Mouse (Mus musculus): Measurements from ENCODE around the gene Nudt2. TPM values are rescaled to one million over a fixed set of nuclear protein-coding genes. Genes with fewer than 3 reads are reported as not detected.

Nudt2 gene
- polyA plus RNA-seq, 1 experiment from 2014 or later = 62.2 TPM

GRCm38 (mm10) chr4:41470684-41471383 is 5.9 kb downstream of the Nudt2 start:
- Histone ChIP-seq H3K27ac (peak overlapping the region; percentile 70), H3K27me3 (no peaks in the 10 kb centered on the region), H3K9me3 (replicated peaks) (no peaks in the 10 kb centered on the region), H3K9ac (no peak overlapping the region), H3K4me2 (0 out of 2 replicates have a peak overlapping the region, but pooled peaks have one; percentile 8), H3K4me1 (peaks cover 39% of the 10 kb centered on the region), H3K36me3 (ENCODE audit: poor library complexity, severe bottlenecking) (no peaks in the 10 kb centered on the region), H3K4me3 (no peak overlapping the region)
- WGBS = 11% methylated on average over 5 of the region's 5 CpGs
- ATAC-seq = peak; percentile 89

DNA sequence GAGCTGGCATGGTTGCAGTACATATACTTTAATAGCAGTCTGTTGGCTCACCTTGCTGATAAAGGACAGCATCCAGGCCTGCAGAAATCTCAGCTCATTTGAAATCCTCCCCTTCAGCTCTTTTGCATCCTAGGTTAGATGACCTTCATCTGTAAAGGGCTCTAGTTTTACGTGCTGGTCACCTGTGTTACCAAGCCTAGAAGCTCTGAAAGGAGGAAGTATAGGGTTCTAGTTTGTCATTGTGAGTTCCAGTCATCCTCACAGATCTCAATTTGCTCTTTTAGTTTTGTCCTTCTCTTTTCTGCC is 6.4 kb downstream of the Nudt2 start:
- no peak for ATAC-seq
- H3K4me2 ChIP-seq = 0 out of 2 replicates have a peak overlapping the region, but pooled peaks have one; percentile 8
- H3K9me3 ChIP-seq (replicated peaks) = no peaks in the 10 kb centered on the region
- H3K4me3 ChIP-seq = no peak overlapping the region
- H3K9ac ChIP-seq = no peak overlapping the region
- 80% methylated on average over 1 of the region's 1 CpGs for WGBS
- no peaks in the 10 kb centered on the region for H3K27me3 ChIP-seq
- peaks cover 37% of the 10 kb centered on the region for H3K4me1 ChIP-seq
- H3K36me3 ChIP-seq (ENCODE audit: poor library complexity, severe bottlenecking) = no peaks in the 10 kb centered on the region
- peak overlapping the region; percentile 70 for H3K27ac ChIP-seq

- Histone ChIP-seq H3K4me2 (no peak overlapping the region), H3K27ac (no peak overlapping the region), H3K4me3 (no peak overlapping the region), H3K9ac (no peak overlapping the region), H3K9me3 (replicated peaks) (no peaks in the 10 kb centered on the region), H3K36me3 (ENCODE audit: poor library complexity, severe bottlenecking) (peaks cover 26% of the 10 kb centered on the region), H3K27me3 (no peaks in the 10 kb centered on the region), H3K4me1 (peaks cover 9% of the 10 kb centered on the region)
- 89% methylated on average over 9 of the region's 9 CpGs for WGBS
- ATAC-seq = no peak
These were observed 12.8 kb downstream of the Nudt2 start for GRCm38 (mm10) chr4:41477648-41478160.

DNA sequence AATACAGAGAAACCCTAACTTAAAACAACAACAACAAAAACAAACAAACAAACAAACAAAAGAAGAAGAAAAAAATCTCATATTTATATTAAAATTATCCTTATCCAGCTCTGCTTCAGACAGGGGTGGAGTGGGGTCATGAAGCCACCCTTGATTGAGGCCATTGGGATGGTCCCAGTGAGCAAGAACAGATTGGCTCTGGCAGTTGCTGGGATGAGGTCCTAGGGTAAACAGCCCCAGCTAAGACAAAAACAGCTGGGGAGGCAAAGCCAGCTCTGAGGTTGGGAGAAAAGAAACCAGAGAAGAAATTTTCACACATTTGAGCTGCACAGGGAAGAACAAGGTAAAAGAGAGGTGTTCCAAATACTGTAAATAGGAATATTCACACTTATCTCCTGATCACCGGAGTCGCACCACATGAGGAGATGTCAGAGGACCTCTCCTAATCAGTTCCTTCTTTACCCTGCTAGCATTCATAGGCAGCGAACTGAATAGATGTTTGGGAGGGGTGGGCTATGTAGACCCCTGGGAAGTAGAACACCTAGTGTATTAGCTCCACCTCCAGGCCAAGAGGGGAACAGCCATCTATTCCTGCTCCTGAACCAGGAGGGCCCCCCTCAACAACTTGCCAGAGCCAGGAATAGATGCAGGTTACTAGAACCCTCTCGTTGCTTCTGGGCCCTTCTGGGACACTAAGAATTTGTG is 14.0 kb downstream of the Nudt2 start:
- Histone ChIP-seq H3K27ac (no peak overlapping the region), H3K4me1 (peaks cover 9% of the 10 kb centered on the region), H3K36me3 (ENCODE audit: poor library complexity, severe bottlenecking) (peaks cover 26% of the 10 kb centered on the region), H3K4me2 (no peak overlapping the region), H3K4me3 (no peak overlapping the region), H3K9ac (no peak overlapping the region), H3K9me3 (replicated peaks) (no peaks in the 10 kb centered on the region), H3K27me3 (no peaks in the 10 kb centered on the region)
- 67% methylated on average over 4 of the region's 4 CpGs for WGBS
- no peak for ATAC-seq

DNA sequence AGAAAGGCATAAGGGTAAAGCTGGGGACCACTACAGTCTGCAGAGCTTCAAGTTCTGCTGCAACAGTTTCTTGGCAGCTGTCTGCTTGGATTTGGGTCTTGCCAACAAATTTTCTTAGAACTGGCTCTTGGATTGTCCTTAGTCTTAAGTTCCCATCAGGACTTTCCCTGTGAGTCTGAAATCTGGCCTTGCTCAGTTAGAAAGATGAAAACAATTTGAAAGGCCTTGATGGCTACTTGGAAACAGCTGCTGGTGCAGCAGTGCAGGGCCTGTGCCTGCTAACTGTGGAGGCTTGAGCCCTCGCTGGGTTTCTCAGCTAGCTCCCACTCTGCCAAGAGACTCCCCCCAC is 14.5 kb downstream of the Nudt2 start:
- Histone ChIP-seq H3K27ac (no peak overlapping the region), H3K4me3 (no peak overlapping the region), H3K9me3 (replicated peaks) (no peaks in the 10 kb centered on the region), H3K4me2 (no peak overlapping the region), H3K36me3 (ENCODE audit: poor library complexity, severe bottlenecking) (peaks cover 26% of the 10 kb centered on the region), H3K27me3 (no peaks in the 10 kb centered on the region), H3K9ac (no peak overlapping the region), H3K4me1 (peaks cover 9% of the 10 kb centered on the region)
- no peak for ATAC-seq
- WGBS = 68% methylated on average over 1 of the region's 1 CpGs

DNA sequence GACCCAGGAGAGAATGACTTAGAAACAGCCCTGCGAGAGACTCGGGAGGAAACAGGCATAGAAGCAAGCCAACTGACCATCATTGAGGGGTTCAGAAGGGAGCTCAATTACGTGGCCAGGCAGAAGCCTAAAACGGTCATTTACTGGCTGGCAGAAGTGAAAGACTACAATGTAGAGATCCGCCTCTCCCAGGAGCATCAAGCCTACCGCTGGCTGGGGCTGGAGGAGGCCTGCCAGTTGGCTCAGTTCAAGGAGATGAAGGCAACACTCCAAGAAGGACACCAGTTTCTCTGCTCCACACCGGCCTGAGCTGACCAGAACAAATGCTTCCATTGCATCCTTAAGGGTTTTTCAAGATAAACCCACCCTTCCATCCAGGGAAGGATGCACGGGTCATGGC is 15.3 kb downstream of the Nudt2 start:
- 90% methylated on average over 8 of the region's 8 CpGs for WGBS
- H3K4me3 ChIP-seq = no peak overlapping the region
- no peak overlapping the region for H3K4me2 ChIP-seq
- H3K4me1 ChIP-seq = peaks cover 9% of the 10 kb centered on the region
- H3K9me3 ChIP-seq (replicated peaks) = no peaks in the 10 kb centered on the region
- no peaks in the 10 kb centered on the region for H3K27me3 ChIP-seq
- H3K9ac ChIP-seq = no peak overlapping the region
- H3K36me3 ChIP-seq (ENCODE audit: poor library complexity, severe bottlenecking) = peaks cover 26% of the 10 kb centered on the region
- H3K27ac ChIP-seq = no peak overlapping the region
- no peak for ATAC-seq

- Histone ChIP-seq H3K27me3 (no peaks in the 10 kb centered on the region), H3K4me3 (no peak overlapping the region), H3K27ac (no peak overlapping the region), H3K9me3 (replicated peaks) (0 out of 2 replicates have a peak, but pooled peaks cover 3% of the 10 kb centered on the region), H3K4me2 (no peak overlapping the region; the same call in 1 of the 2 replicates), H3K4me1 (peaks cover 9% of the 10 kb centered on the region), H3K36me3 (ENCODE audit: poor library complexity, severe bottlenecking) (peaks cover 26% of the 10 kb centered on the region), H3K9ac (no peak overlapping the region)
- no peak for ATAC-seq
- WGBS = 51% methylated on average over 6 of the region's 6 CpGs
These were observed 16.7 kb downstream of the Nudt2 start for GRCm38 (mm10) chr4:41481601-41482017.

DNA sequence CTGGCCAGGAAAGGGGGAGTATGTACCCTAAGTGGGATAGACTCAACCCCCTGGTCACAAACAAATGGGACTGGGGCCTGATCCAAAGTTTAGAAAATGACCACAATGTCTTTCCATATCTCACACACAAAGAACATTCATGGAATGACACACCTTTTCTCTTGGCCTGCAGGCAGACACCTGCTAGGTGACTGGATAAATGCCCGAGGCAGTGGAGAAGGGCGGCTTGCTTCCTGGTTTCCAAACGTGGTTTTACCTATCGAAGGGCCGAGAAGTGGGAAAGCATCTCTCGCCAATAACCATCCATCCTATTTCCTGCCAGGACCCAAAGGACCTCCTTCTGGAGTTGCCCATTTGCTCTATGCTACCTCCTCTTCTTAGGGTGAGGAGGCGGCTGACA is 28.0 kb downstream of the Nudt2 start:
- ATAC-seq = no peak
- no peak overlapping the region for H3K4me2 ChIP-seq
- no peak overlapping the region for H3K9ac ChIP-seq
- H3K36me3 ChIP-seq (ENCODE audit: poor library complexity, severe bottlenecking) = no peaks in the 10 kb centered on the region
- 84% methylated on average over 7 of the region's 7 CpGs for WGBS
- H3K9me3 ChIP-seq (replicated peaks) = no peaks in the 10 kb centered on the region
- H3K4me1 ChIP-seq = peaks cover 14% of the 10 kb centered on the region
- H3K4me3 ChIP-seq = no peak overlapping the region
- H3K27me3 ChIP-seq = peaks cover 17% of the 10 kb centered on the region
- H3K27ac ChIP-seq = no peak overlapping the region

- Histone ChIP-seq H3K4me1 (peaks cover 20% of the 10 kb centered on the region), H3K36me3 (ENCODE audit: poor library complexity, severe bottlenecking) (no peaks in the 10 kb centered on the region), H3K27me3 (peaks cover 23% of the 10 kb centered on the region), H3K27ac (no peak overlapping the region), H3K9me3 (replicated peaks) (no peaks in the 10 kb centered on the region), H3K4me3 (no peak overlapping the region), H3K4me2 (no peak overlapping the region), H3K9ac (no peak overlapping the region)
- WGBS = 70% methylated on average over 3 of the region's 3 CpGs
- ATAC-seq = no peak
These were observed 28.6 kb downstream of the Nudt2 start for GRCm38 (mm10) chr4:41493464-41494116.

- Histone ChIP-seq H3K27ac (no peak overlapping the region), H3K4me3 (no peak overlapping the region)
These were observed 29.4 kb downstream of the Nudt2 start for GRCm38 (mm10) chr4:41494378-41494777.

GRCm38 (mm10) chr4:41495076-41495475 is 30.1 kb downstream of the Nudt2 start:
- Histone ChIP-seq H3K9ac (no peak overlapping the region), H3K36me3 (ENCODE audit: poor library complexity, severe bottlenecking) (no peaks in the 10 kb centered on the region), H3K9me3 (replicated peaks) (no peaks in the 10 kb centered on the region), H3K4me3 (no peak overlapping the region), H3K4me2 (no peak overlapping the region), H3K4me1 (peaks cover 29% of the 10 kb centered on the region), H3K27ac (no peak overlapping the region), H3K27me3 (peaks cover 38% of the 10 kb centered on the region)
- WGBS = 74% methylated on average over 4 of the region's 4 CpGs
- ATAC-seq = no peak

More at GRCm38 (mm10) chr4:41494378-41494777, 29.4 kb downstream of the Nudt2 start:
- H3K9me3 ChIP-seq (replicated peaks) = no peaks in the 10 kb centered on the region
- peaks cover 28% of the 10 kb centered on the region for H3K4me1 ChIP-seq
- ATAC-seq = no peak
- WGBS = 58% methylated on average over 3 of the region's 3 CpGs
- H3K4me2 ChIP-seq = no peak overlapping the region
- H3K36me3 ChIP-seq (ENCODE audit: poor library complexity, severe bottlenecking) = no peaks in the 10 kb centered on the region
- H3K9ac ChIP-seq = no peak overlapping the region
- H3K27me3 ChIP-seq = peaks cover 31% of the 10 kb centered on the region

- peak; percentile 62 for ATAC-seq
- H3K4me3 ChIP-seq = no peak overlapping the region
- H3K36me3 ChIP-seq (ENCODE audit: poor library complexity, severe bottlenecking) = no peaks in the 10 kb centered on the region
- H3K4me1 ChIP-seq = peaks cover 29% of the 10 kb centered on the region
- no peak overlapping the region for H3K9ac ChIP-seq
- H3K27me3 ChIP-seq = peaks cover 46% of the 10 kb centered on the region
- no peak overlapping the region for H3K27ac ChIP-seq
- no peak overlapping the region for H3K4me2 ChIP-seq
- no peaks in the 10 kb centered on the region for H3K9me3 ChIP-seq (replicated peaks)
- WGBS = 55% methylated on average over 11 of the region's 11 CpGs
These were observed 30.9 kb downstream of the Nudt2 start for GRCm38 (mm10) chr4:41495850-41496249.
